Mouse (Mus musculus) heart, postnatal 14 days (tissue): ENCODE measurements around the gene Podn. TPM values are rescaled to one million over a fixed set of nuclear protein-coding genes. Genes with fewer than 3 reads are reported as not detected.
"Not testable (repeated sequence)": the region's sequence is repeated elsewhere in the genome, so short reads cannot be mapped to it uniquely, and the experiment has no call there.

Source experiments
- DNase-seq, 2 experiments: peaks; one replicate each; pipeline ENCODE4 v3.0.0; 2021 to 2022
- intact Hi-C: fragments of 180-260 bp; cut with DNase I; formaldehyde crosslinking; loops from one replicate; pipeline ENCODE4 v1.15.1; 2025
- total RNA-seq, 2 experiments: library from RNA; stranded (reverse); gene quantifications; 2 replicates each; pipeline ENCODE4 v1.2.3; 2021

Gene Podn
- total RNA-seq, 2 experiments from 2014 or later = 16.0 to 31.0 TPM

- intact Hi-C loops = no loop called here
- DNase-seq = no peak
These were observed 16.5 kb downstream of the Podn start for GRCm38 (mm10) chr4:108079762-108080161.

- intact Hi-C loops, DNase-seq: not testable (repeated sequence)
These were observed 17.1 kb downstream of the Podn start for GRCm38 (mm10) chr4:108079191-108079590.

GRCm38 (mm10) chr4:108077224-108077955 is 18.9 kb downstream of the Podn start:
- no peak for DNase-seq
- intact Hi-C loops = no loop called here

- intact Hi-C loops = no loop called here
- no peak for DNase-seq
These were observed 21.9 kb downstream of the Podn start for GRCm38 (mm10) chr4:108074204-108074823.

GRCm38 (mm10) chr4:108072086-108072485 is 24.2 kb downstream of the Podn start:
- no peak for DNase-seq
- intact Hi-C loops = no loop called here

- DNase-seq = peak; percentile 96 to 97
- intact Hi-C loops = no loop called here
These were observed 24.9 kb downstream of the Podn start for GRCm38 (mm10) chr4:108071235-108071901.

GRCm38 (mm10) chr4:108070723-108071122 is 25.5 kb downstream of the Podn start:
- no peak for DNase-seq
- intact Hi-C loops = no loop called here

GRCm38 (mm10) chr4:108070286-108070685 is 26.0 kb downstream of the Podn start:
- intact Hi-C loops = no loop called here
- no peak for DNase-seq

GRCm38 (mm10) chr4:108068081-108068480 is 28.2 kb downstream of the Podn start:
- intact Hi-C loops = no loop called here

GRCm38 (mm10) chr4:108067261-108067660 is 29.0 kb downstream of the Podn start:
- intact Hi-C loops = no loop called here
- no peak for DNase-seq

More at GRCm38 (mm10) chr4:108068081-108068480, 28.2 kb downstream of the Podn start:
- no peak for DNase-seq

- intact Hi-C loops = no loop called here
These were observed 29.7 kb downstream of the Podn start for GRCm38 (mm10) chr4:108066569-108066968.

GRCm38 (mm10) chr4:108065176-108065844 is 30.9 kb downstream of the Podn start:
- intact Hi-C loops = no loop called here
- no peak for DNase-seq

More at GRCm38 (mm10) chr4:108066569-108066968, 29.7 kb downstream of the Podn start:
- DNase-seq = no peak

GRCm38 (mm10) chr4:108063616-108064015 is 32.6 kb downstream of the Podn start:
- no peak for DNase-seq
- intact Hi-C loops = no loop called here

GRCm38 (mm10) chr4:108062524-108062923 is 33.7 kb downstream of the Podn start:
- intact Hi-C loops = no loop called here
- no peak for DNase-seq

- intact Hi-C loops = no loop called here
- DNase-seq = no peak
These were observed 35.5 kb downstream of the Podn start for GRCm38 (mm10) chr4:108060774-108061173.

GRCm38 (mm10) chr4:108059601-108060379 is 36.5 kb downstream of the Podn start:
- DNase-seq = no peak
- intact Hi-C loops = no loop called here

- peak in 1 of 2 experiments; percentile 25 for DNase-seq
- intact Hi-C loops = no loop called here
These were observed 38.1 kb downstream of the Podn start for GRCm38 (mm10) chr4:108058166-108058565.

GRCm38 (mm10) chr4:108057247-108057646 is 39.0 kb downstream of the Podn start:
- DNase-seq = no peak
- intact Hi-C loops = no loop called here

- DNase-seq = no peak
- intact Hi-C loops = no loop called here
These were observed 40.4 kb downstream of the Podn start for GRCm38 (mm10) chr4:108055873-108056272.

GRCm38 (mm10) chr4:108052673-108053072 is 43.6 kb downstream of the Podn start:
- intact Hi-C loops = no loop called here

More at GRCm38 (mm10) chr4:108052673-108053072, 43.6 kb downstream of the Podn start:
- DNase-seq = no peak
